Mouse (Mus musculus): Measurements from ENCODE around the gene Cd99l2.

The Cd99l2 gene

GRCm38 (mm10) chrX:71468639-71469295, 23.9 kb downstream of the Cd99l2 start:
- DNase-seq (ENCODE audit: low spot score in 2 of 2), result peak in 1 of 2 experiments; percentile 15

GRCm38 (mm10) chrX:71467491-71467890, 25.2 kb downstream of the Cd99l2 start:
- DNase-seq (ENCODE audit: low spot score in 2 of 2), result no peak

- no peak for DNase-seq (ENCODE audit: low spot score in 2 of 2)
These were observed 27.2 kb downstream of the Cd99l2 start for GRCm38 (mm10) chrX:71465417-71465816.

- no peak for DNase-seq (ENCODE audit: low spot score in 2 of 2)
These were observed 28.4 kb downstream of the Cd99l2 start for GRCm38 (mm10) chrX:71464138-71464826.

GRCm38 (mm10) chrX:71456078-71456737, 36.4 kb downstream of the Cd99l2 start:
- no peak for DNase-seq (ENCODE audit: low spot score in 2 of 2)

- no peak for DNase-seq (ENCODE audit: low spot score in 2 of 2)
These were observed 49.7 kb downstream of the Cd99l2 start for GRCm38 (mm10) chrX:71442916-71443315.

GRCm38 (mm10) chrX:71439473-71439872, 53.2 kb downstream of the Cd99l2 start:
- no peak for DNase-seq (ENCODE audit: low spot score in 2 of 2)

- DNase-seq (ENCODE audit: low spot score in 2 of 2), result no peak
These were observed 57.1 kb downstream of the Cd99l2 start for GRCm38 (mm10) chrX:71435542-71435941.

GRCm38 (mm10) chrX:71434860-71435259, 57.8 kb downstream of the Cd99l2 start:
- DNase-seq (ENCODE audit: low spot score in 2 of 2), result no peak

GRCm38 (mm10) chrX:71434448-71434847, 58.2 kb downstream of the Cd99l2 start:
- no peak for DNase-seq (ENCODE audit: low spot score in 2 of 2)

GRCm38 (mm10) chrX:71430900-71431299, 61.7 kb downstream of the Cd99l2 start:
- DNase-seq (ENCODE audit: low spot score in 2 of 2), result no peak

- no peak for DNase-seq (ENCODE audit: low spot score in 2 of 2)
These were observed 65.2 kb downstream of the Cd99l2 start for GRCm38 (mm10) chrX:71427491-71427890.

GRCm38 (mm10) chrX:71425746-71426519, 66.7 kb downstream of the Cd99l2 start:
- DNase-seq (ENCODE audit: low spot score in 2 of 2), result peak; percentile 71 to 88

GRCm38 (mm10) chrX:71424852-71425251, 67.8 kb downstream of the Cd99l2 start:
- no peak for DNase-seq (ENCODE audit: low spot score in 2 of 2)

GRCm38 (mm10) chrX:71413616-71414015, 79.0 kb downstream of the Cd99l2 start:
- DNase-seq (ENCODE audit: low spot score in 2 of 2), result no peak

- no peak for DNase-seq (ENCODE audit: low spot score in 2 of 2)
These were observed 79.9 kb downstream of the Cd99l2 start for GRCm38 (mm10) chrX:71412776-71413175.

- no peak for DNase-seq (ENCODE audit: low spot score in 2 of 2)
These were observed 84.3 kb downstream of the Cd99l2 start for GRCm38 (mm10) chrX:71408386-71408785.

- DNase-seq (ENCODE audit: low spot score in 2 of 2), result no peak
These were observed 86.4 kb downstream of the Cd99l2 start for GRCm38 (mm10) chrX:71406290-71406689.

GRCm38 (mm10) chrX:71396326-71396725, 96.3 kb downstream of the Cd99l2 start:
- no peak for DNase-seq (ENCODE audit: low spot score in 2 of 2)

GRCm38 (mm10) chrX:71381571-71381970, 111.1 kb downstream of the Cd99l2 start:
- DNase-seq (ENCODE audit: low spot score in 2 of 2), result peak in 1 of 2 experiments; percentile 23

GRCm38 (mm10) chrX:71378435-71378834, 114.2 kb downstream of the Cd99l2 start:
- no peak for DNase-seq (ENCODE audit: low spot score in 2 of 2)

GRCm38 (mm10) chrX:71376781-71377180, 115.9 kb downstream of the Cd99l2 start:
- no peak for DNase-seq (ENCODE audit: low spot score in 2 of 2)
